Mouse (Mus musculus) ES-Bruce4 (cell line): ENCODE results near the gene Kcng4. TPM values are rescaled to one million over a fixed set of nuclear protein-coding genes. Genes with fewer than 3 reads are reported as not detected.
A peak's percentile ranks its signal among the peaks of the same experiment; 100 is the strongest.

Experiments used
- H3K27ac ChIP-seq: 2 replicates; pipeline ENCODE4 v1.5.1; 2012; ENCODE audit warnings: low read length, inconsistent platforms; ENCODE audit not compliant: insufficient read depth
- H3K27me3 ChIP-seq: 2 replicates; pipeline ENCODE4 v1.6.1; 2012; ENCODE audit warnings: mild to moderate bottlenecking, low read length, inconsistent platforms; ENCODE audit not compliant: control insufficient read depth, poor library complexity, insufficient read depth, severe bottlenecking
- H3K36me3 ChIP-seq: 2 replicates; pipeline ENCODE4 v1.6.1; 2012; ENCODE audit warnings: inconsistent platforms, mild to moderate bottlenecking, low read length, moderate library complexity; ENCODE audit not compliant: control insufficient read depth, poor library complexity, insufficient read depth, severe bottlenecking
- H3K4me1 ChIP-seq: one replicate; pipeline ENCODE4 v1.8.1; 2011; ENCODE audit warnings: low read length; ENCODE audit not compliant: control insufficient read depth, insufficient read depth
- H3K4me3 ChIP-seq: 2 replicates; pipeline ENCODE4 v1.5.1; 2011; ENCODE audit warnings: low read depth, mild to moderate bottlenecking, low read length
- H3K9ac ChIP-seq: 2 replicates; pipeline ENCODE4 v1.6.1; 2012; ENCODE audit warnings: low read depth, mild to moderate bottlenecking, inconsistent platforms; ENCODE audit not compliant: poor library complexity, severe bottlenecking
- H3K9me3 ChIP-seq: replicated peaks from 2 replicates; pipeline ENCODE4 v1.6.1; 2012; ENCODE audit warnings: mild to moderate bottlenecking, low read length, inconsistent platforms; ENCODE audit not compliant: control insufficient read depth, poor library complexity, insufficient read depth, severe bottlenecking
- CTCF ChIP-seq: IDR thresholded peaks from one replicate; pipeline ENCODE4 v1.8.1; 2011; ENCODE audit warnings: low read depth, low read length
- EP300 ChIP-seq: IDR thresholded peaks from 2 replicates; pipeline ENCODE4 v1.6.1; 2011; ENCODE audit warnings: low read depth, low read length; ENCODE audit not compliant: insufficient read depth
- POLR2A ChIP-seq: IDR thresholded peaks from one replicate; pipeline ENCODE4 v1.8.1; 2011; ENCODE audit warnings: low read length; ENCODE audit not compliant: insufficient read depth
- polyA plus RNA-seq: library from polyadenylated mRNA; stranded (reverse); fragments of >200 nt; gene quantifications from 2 replicates; pipeline ENCODE4 v1.2.4, GENCODE M21; 2011; ENCODE audit warnings: low read depth; ENCODE audit not compliant: missing spikeins, insufficient read depth, insufficient read length

Kcng4 gene
- polyA plus RNA-seq, 1 experiment = not detected

GRCm38 (mm10) chr8:119616811-119617210 is 18.7 kb downstream of the Kcng4 start:
- TF ChIP-seq EP300 (no peak), CTCF (no peak), POLR2A (no peak)

DNA sequence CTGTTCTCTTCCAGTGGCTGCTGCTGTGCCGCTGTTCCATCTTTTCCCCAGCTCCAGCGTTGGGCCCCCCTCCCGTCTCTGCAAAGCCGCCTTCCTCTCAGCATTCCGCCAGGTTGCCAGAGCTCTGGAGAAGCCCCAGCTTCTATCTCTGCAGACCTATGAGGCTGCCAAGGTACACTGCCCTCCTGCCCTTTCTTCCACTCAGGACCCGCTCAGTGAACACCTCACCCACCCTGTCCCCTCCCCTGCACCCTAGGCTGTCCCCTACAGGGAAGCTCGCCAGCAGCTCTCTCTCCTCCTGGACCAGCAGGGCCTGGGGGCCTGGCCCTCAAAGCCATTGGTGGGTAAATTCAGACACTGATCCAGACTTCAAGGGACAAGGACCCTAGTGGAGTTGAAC is 19.1 kb downstream of the Kcng4 start:
- no peak overlapping the region for H3K27ac ChIP-seq
- no peak for TF ChIP-seq EP300
- TF ChIP-seq POLR2A = no peak
- TF ChIP-seq CTCF = no peak
- H3K9me3 ChIP-seq = no peaks in the 10 kb centered on the region
- H3K27me3 ChIP-seq = no peaks in the 10 kb centered on the region
- H3K9ac ChIP-seq = peak overlapping the region; percentile 32; the same call in 1 of the 2 replicates
- H3K4me1 ChIP-seq = peaks cover 5% of the 10 kb centered on the region
- H3K4me3 ChIP-seq = no peak overlapping the region
- no peaks in the 10 kb centered on the region for H3K36me3 ChIP-seq

More at GRCm38 (mm10) chr8:119616811-119617210, 18.7 kb downstream of the Kcng4 start:
- no peaks in the 10 kb centered on the region for H3K27me3 ChIP-seq
- H3K36me3 ChIP-seq = no peaks in the 10 kb centered on the region
- H3K4me1 ChIP-seq = peaks cover 5% of the 10 kb centered on the region
- H3K27ac ChIP-seq = no peak overlapping the region
- no peak overlapping the region for H3K9ac ChIP-seq
- no peaks in the 10 kb centered on the region for H3K9me3 ChIP-seq
- H3K4me3 ChIP-seq = no peak overlapping the region

- no peak overlapping the region for H3K27ac ChIP-seq
- no peak for TF ChIP-seq EP300
- TF ChIP-seq CTCF = no peak
- no peak for TF ChIP-seq POLR2A
- no peaks in the 10 kb centered on the region for H3K9me3 ChIP-seq
- no peaks in the 10 kb centered on the region for H3K36me3 ChIP-seq
- no peaks in the 10 kb centered on the region for H3K27me3 ChIP-seq
- H3K4me3 ChIP-seq = no peak overlapping the region
- H3K9ac ChIP-seq = no peak overlapping the region
- peaks cover 3% of the 10 kb centered on the region for H3K4me1 ChIP-seq
Measured at GRCm38 (mm10) chr8:119615096-119615495, 20.4 kb downstream of the Kcng4 start.

- TF ChIP-seq POLR2A (no peak), EP300 (no peak), CTCF (no peak)
- 0 out of 2 replicates have a peak, but pooled peaks cover 11% of the 10 kb centered on the region for H3K9me3 ChIP-seq
- H3K4me3 ChIP-seq = no peak within 1 kb of the TSS
- no peaks in the 10 kb centered on the region for H3K36me3 ChIP-seq
- no peak within 1 kb of the TSS for H3K27ac ChIP-seq
- no peaks in the 10 kb centered on the region for H3K27me3 ChIP-seq
- no peak within 1 kb of the TSS for H3K9ac ChIP-seq
- H3K4me1 ChIP-seq = no peaks in the 10 kb centered on the region
Measured at GRCm38 (mm10) chr8:119612471-119612870, 23.0 kb downstream of the Kcng4 start, which contains the start of gene Adad2. Gene Adad2, plus strand, starts transcription at chr8:119612747.

DNA sequence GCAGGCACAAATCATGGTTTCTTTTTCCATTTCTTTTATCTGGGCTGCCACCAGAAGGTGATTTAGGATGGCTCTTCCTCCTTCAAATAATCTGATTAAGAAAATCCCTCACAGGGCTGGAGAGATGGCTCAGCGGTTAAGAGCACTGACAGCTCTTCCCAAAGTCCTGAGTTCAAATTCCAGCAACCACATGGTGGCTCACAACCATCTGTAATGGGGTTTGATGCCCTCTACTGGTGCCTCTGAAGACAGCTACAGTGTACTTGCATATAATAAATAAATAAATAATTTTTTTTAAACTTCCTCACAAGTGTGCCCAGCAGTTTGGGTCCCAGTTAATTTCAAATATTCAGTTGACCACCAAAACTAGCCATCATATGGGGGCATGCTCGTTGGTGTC is 29.3 kb downstream of the Kcng4 start:
- Histone ChIP-seq H3K4me1 (no peaks in the 10 kb centered on the region), H3K9ac (no peak overlapping the region), H3K4me3 (no peak overlapping the region), H3K27ac (no peak overlapping the region), H3K36me3 (peaks cover 12% of the 10 kb centered on the region), H3K9me3 (0 out of 2 replicates have a peak, but pooled peaks cover 11% of the 10 kb centered on the region), H3K27me3 (no peaks in the 10 kb centered on the region)
- no peak for TF ChIP-seq EP300

DNA sequence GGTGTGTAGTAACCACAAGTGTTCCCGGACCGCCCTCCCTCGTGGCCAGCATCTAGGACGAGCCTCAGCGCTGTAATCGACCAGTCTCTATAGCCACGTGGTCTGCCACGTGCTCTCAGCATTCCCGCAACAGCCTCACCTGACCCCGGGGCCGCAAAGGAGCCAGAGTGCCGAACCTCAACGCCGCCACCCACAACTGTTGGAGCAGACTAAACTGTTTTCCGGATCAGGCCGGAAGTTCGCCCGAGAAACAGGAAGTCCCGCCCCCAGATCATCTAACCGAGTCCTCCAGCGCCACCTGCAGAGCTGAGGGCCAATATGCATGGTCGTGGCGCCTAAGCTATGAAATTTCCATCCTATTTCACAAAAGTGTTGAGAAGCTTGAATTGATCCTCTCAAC is 30.5 kb downstream of the Kcng4 start, which contains the start of gene Taf1c:
TSS of gene Taf1c (minus strand) at position 227 of the 400 bp plus-strand sequence.
- Histone ChIP-seq H3K36me3 (peaks cover 23% of the 10 kb centered on the region), H3K4me1 (no peaks in the 10 kb centered on the region), H3K9ac (peak within 1 kb of the TSS; percentile 82), H3K9me3 (0 out of 2 replicates have a peak, but pooled peaks cover 11% of the 10 kb centered on the region), H3K27me3 (no peaks in the 10 kb centered on the region), H3K27ac (no peak within 1 kb of the TSS), H3K4me3 (peak within 1 kb of the TSS; percentile 90)
- TF ChIP-seq EP300 (peak; percentile 57; the same call in 1 of the 2 replicates), POLR2A (peak; percentile 73), CTCF (peak; percentile 81)
